Mouse (Mus musculus): Measurements from ENCODE around the gene Wipi1.

DNA sequence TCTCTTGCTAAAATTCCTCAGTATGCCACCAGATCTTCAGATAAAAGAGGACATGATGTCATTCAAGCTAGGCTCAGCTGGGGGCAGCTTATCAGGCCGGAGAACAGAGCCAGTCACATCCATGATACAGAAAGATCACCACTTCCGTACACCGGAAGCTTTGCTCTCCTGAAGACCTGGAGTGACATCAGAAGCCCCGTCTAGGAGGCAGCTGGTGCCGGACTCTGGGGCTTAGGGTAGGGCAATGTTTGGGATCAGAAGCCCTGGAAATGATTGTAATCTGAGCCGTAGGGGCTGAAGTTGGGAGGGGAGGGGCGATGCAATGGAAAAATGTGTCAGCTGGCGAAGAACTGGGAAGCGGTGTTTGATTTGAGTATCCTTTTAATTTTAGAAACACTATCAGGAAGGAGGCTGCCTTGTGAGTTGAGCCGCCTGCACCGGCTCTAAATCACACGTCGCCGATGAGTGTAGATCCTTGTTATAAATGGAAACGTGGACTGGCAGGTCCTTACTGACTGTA, 10.8 kb upstream of the Wipi1 start:
- TF ChIP-seq CTCF (IDR thresholded peaks at IDR 0.05; ENCODE audit: control insufficient read depth, insufficient read depth, insufficient replicate concordance, low read depth, low read length) (no peak), POLR2A (IDR thresholded peaks at IDR 0.05; ENCODE audit: control insufficient read depth, low read depth, low read length) (no peak)

All from testis, adult 2 months (tissue).